8 mouse cellular contexts compared by ENCODE assay signal in the genomic region with DNA sequence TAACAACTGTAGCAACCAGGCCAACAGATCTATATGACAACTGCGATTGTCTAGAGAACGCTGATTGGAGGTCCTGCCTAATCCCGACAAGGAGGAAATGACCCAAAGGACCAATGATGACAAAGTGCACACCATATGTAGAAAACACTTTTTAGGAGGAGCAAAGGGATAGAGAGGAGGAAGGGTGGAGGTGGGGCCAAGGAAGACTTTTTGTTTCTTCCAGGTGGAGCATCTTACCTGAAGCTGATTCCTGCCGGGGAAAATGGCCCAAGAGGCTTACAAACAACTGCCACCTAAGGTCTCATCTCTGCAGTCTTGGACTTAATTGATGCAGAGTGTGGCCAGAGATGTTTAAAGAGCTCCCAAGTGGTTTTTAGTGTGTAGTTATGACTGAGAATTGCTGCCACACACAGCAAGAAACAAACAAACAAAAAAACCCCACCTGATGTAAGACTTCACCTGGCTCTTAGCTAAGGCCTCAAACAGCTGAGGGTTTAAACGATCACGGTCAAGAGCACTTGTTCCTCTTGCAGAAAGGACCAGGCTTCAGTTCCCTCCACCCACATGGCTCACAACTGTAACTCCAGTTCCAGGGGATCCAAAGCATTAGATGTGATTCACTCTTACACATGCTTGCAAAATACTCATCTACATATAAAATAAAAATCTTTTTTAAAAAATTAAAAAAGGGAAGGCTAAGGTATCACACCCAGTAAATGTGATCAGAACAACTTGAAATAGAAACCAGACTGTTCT. TPM values are rescaled to one million over a fixed set of nuclear protein-coding genes. Genes with fewer than 3 reads are reported as not detected.
DNase-seq lines count a peak whose midpoint lies in the region; ATAC-seq and TF ChIP-seq lines count a peak whose summit lies in the region.

No protein-coding gene starts in this region.

- H3K27me3 ChIP-seq in heart, embryonic 13.5 days (replicated peaks), result no peaks in the 10 kb centered on the region
- no peaks in the 10 kb centered on the region for H3K27me3 ChIP-seq in G1E (ENCODE audit: insufficient read depth, low read length)
- H3K27me3 ChIP-seq in hindbrain, embryonic 10.5 days (ENCODE audit: insufficient read depth, poor library complexity, severe bottlenecking), result no peaks in the 10 kb centered on the region
- H3K27me3 ChIP-seq in midbrain, embryonic 12.5 days, result no peaks in the 10 kb centered on the region

- WGBS in heart, embryonic 13.5 days, result 71% methylated on average over 6 of the region's 6 CpGs
- WGBS in hindbrain, embryonic 10.5 days, result 75% methylated on average over 6 of the region's 6 CpGs
- 81% methylated on average over 6 of the region's 6 CpGs for WGBS in midbrain, embryonic 12.5 days

- H3K27ac ChIP-seq in heart, embryonic 13.5 days (replicated peaks), result peak overlapping the region; percentile 90
- peak overlapping the region; percentile 99 for H3K27ac ChIP-seq in hindbrain, embryonic 10.5 days
- H3K27ac ChIP-seq in midbrain, embryonic 12.5 days (replicated peaks), result peak overlapping the region; percentile 90

- peak overlapping the region; percentile 89 for H3K4me3 ChIP-seq in heart, embryonic 13.5 days
- H3K4me3 ChIP-seq in G1E (ENCODE audit: low read depth, low read length), result peak overlapping the region; percentile 99
- peak overlapping the region; percentile 93 for H3K4me3 ChIP-seq in hindbrain, embryonic 10.5 days
- peak overlapping the region; percentile 95 for H3K4me3 ChIP-seq in midbrain, embryonic 12.5 days

- H3K9ac ChIP-seq in heart, embryonic 13.5 days, result peak overlapping the region; percentile 99
- H3K9ac ChIP-seq in midbrain, embryonic 12.5 days (replicated peaks), result peak overlapping the region; percentile 97

- H3K9me3 ChIP-seq in heart, embryonic 13.5 days, result no peaks in the 10 kb centered on the region
- no peaks in the 10 kb centered on the region for H3K9me3 ChIP-seq in G1E (replicated peaks)
- H3K9me3 ChIP-seq in hindbrain, embryonic 10.5 days, result no peaks in the 10 kb centered on the region
- no peaks in the 10 kb centered on the region for H3K9me3 ChIP-seq in midbrain, embryonic 12.5 days

- TF ChIP-seq CTCF in G1E (IDR thresholded peaks at IDR 0.05; ENCODE audit: low read depth, low read length), result no peak

- peaks cover 21% of the 10 kb centered on the region for H3K36me3 ChIP-seq in heart, embryonic 13.5 days
- peaks cover 24% of the 10 kb centered on the region for H3K36me3 ChIP-seq in G1E (replicated peaks)
- peaks cover 25% of the 10 kb centered on the region for H3K36me3 ChIP-seq in hindbrain, embryonic 10.5 days
- peaks cover 7% of the 10 kb centered on the region for H3K36me3 ChIP-seq in midbrain, embryonic 12.5 days

- no peak for DNase-seq in heart, postnatal 14 days
- DNase-seq in G1E (ENCODE audit: low spot score), result no peak
- no peak for DNase-seq in hindbrain, embryonic 10.5 days (ENCODE audit: low spot score)
- no peak for DNase-seq in gastrocnemius, postnatal 14 days
- DNase-seq in spleen, adult 12 weeks (ENCODE audit: low spot score), result no peak
- no peak for DNase-seq in thymus, postnatal 4 days

- H3K4me1 ChIP-seq in heart, embryonic 13.5 days, result peaks cover 40% of the 10 kb centered on the region
- H3K4me1 ChIP-seq in G1E (ENCODE audit: insufficient read depth, low read depth, low read length), result peaks cover 54% of the 10 kb centered on the region
- H3K4me1 ChIP-seq in hindbrain, embryonic 10.5 days (replicated peaks), result peaks cover 43% of the 10 kb centered on the region
- peaks cover 34% of the 10 kb centered on the region for H3K4me1 ChIP-seq in midbrain, embryonic 12.5 days

- no peak for ATAC-seq in heart, embryonic 13.5 days (ENCODE audit: extremely low read depth, insufficient number of reproducible peaks, low FRiP score, low TSS enrichment)
- ATAC-seq in G1E (ENCODE audit: extremely low read depth, insufficient number of reproducible peaks, low FRiP score, poor library complexity, severe bottlenecking), result no peak
- no peak for ATAC-seq in midbrain, embryonic 12.5 days (ENCODE audit: low FRiP score, low read depth)

- H3K4me2 ChIP-seq in heart, embryonic 13.5 days, result peak overlapping the region; percentile 72
- peak overlapping the region; percentile 62 for H3K4me2 ChIP-seq in midbrain, embryonic 12.5 days (replicated peaks)

- intact Hi-C loops in heart, postnatal 14 days (cut with DNase I), result loop anchor here (10.0 kb wide), 1 partner anchor 301 kb away; no protein-coding TSS in a partner anchor
- intact Hi-C loops in gastrocnemius, postnatal 14 days (cut with DNase I; ENCODE audit: low total_unique reads), result no loop called here

RNA-seq across cellular contexts. Expression of gene Hint1, which starts 0.7 kb away (rescaled TPM):
- polyA plus RNA-seq in heart, embryonic 13.5 days (2015; fragmentation: Nextera tagmentation; extraction: Ambion mirVana), result 637 and 710 TPM in 2 replicates
- total RNA-seq in heart, postnatal 14 days (2021), result 100 to 1,000 TPM; 259 to 264 TPM
- total RNA-seq in G1E (2014; fragmentation: Nextera tagmentation) (132 and 141 TPM in 2 replicates), G1E (2017) (406 and 564 TPM in 2 replicates)
- polyA plus RNA-seq in G1E (2012), result 1,038 and 1,134 TPM in 2 replicates
- polyA plus RNA-seq in hindbrain, embryonic 10.5 days (2016; fragmentation: Nextera tagmentation; extraction: Ambion mirVana), result 626 and 627 TPM in 2 replicates
- 664 and 700 TPM in 2 replicates for polyA plus RNA-seq in midbrain, embryonic 12.5 days (2016; fragmentation: Nextera tagmentation; extraction: Ambion mirVana)
- 100 to 1,000 TPM; 192 to 195 TPM for total RNA-seq in gastrocnemius, postnatal 14 days (2021)

RNA-seq across cellular contexts. Expression of gene Lyrm7, which starts 4.8 kb away (rescaled TPM):
- 12.2 and 17.2 TPM in 2 replicates for polyA plus RNA-seq in heart, embryonic 13.5 days (2015; fragmentation: Nextera tagmentation; extraction: Ambion mirVana)
- 10 to 100 TPM; 28.0 to 29.4 TPM for total RNA-seq in heart, postnatal 14 days (2021)
- total RNA-seq in G1E (2014; fragmentation: Nextera tagmentation) (8.3 and 9.9 TPM in 2 replicates), G1E (2017) (0.23 and 2.5 TPM in 2 replicates)
- polyA plus RNA-seq in G1E (2012), result 0.21 and 0.51 TPM in 2 replicates
- 3.0 and 5.2 TPM in 2 replicates for polyA plus RNA-seq in hindbrain, embryonic 10.5 days (2016; fragmentation: Nextera tagmentation; extraction: Ambion mirVana)
- polyA plus RNA-seq in midbrain, embryonic 12.5 days (2016; fragmentation: Nextera tagmentation; extraction: Ambion mirVana), result 8.9 TPM in 2 replicates
- 10 to 100 TPM; 17.3 to 20.6 TPM for total RNA-seq in gastrocnemius, postnatal 14 days (2021)

RNA-seq across cellular contexts. Expression of gene Gpx3, which starts 36.7 kb away (rescaled TPM):
- 1,129 and 1,294 TPM in 2 replicates for polyA plus RNA-seq in heart, embryonic 13.5 days (2015; fragmentation: Nextera tagmentation; extraction: Ambion mirVana)
- total RNA-seq in heart, postnatal 14 days (2021), result 100 to 1,000 TPM in 1 of 2 experiments, 10 to 100 TPM in 1; 93.6 to 153 TPM
- total RNA-seq in G1E (2014; fragmentation: Nextera tagmentation) (not detected in 2 replicates), G1E (2017) (not detected in 2 replicates)
- polyA plus RNA-seq in G1E (2012), result not detected in 2 replicates
- polyA plus RNA-seq in hindbrain, embryonic 10.5 days (2016; fragmentation: Nextera tagmentation; extraction: Ambion mirVana), result 108 and 121 TPM in 2 replicates
- 36.1 and 39.7 TPM in 2 replicates for polyA plus RNA-seq in midbrain, embryonic 12.5 days (2016; fragmentation: Nextera tagmentation; extraction: Ambion mirVana)
- total RNA-seq in gastrocnemius, postnatal 14 days (2021), result 10 to 100 TPM; 19.0 to 22.6 TPM

Comparison
In these comparisons a context has a peak if more than half of its experiments do, and no peak if none do; other contexts are left out.
1. RNA of gene Gpx3, which starts 36.7 kb away (polyA plus RNA-seq): 1,129 to 1,294 TPM in heart, embryonic 13.5 days, 108 to 121 TPM in hindbrain, embryonic 10.5 days and 36.1 to 39.7 TPM in midbrain, embryonic 12.5 days; not detected in G1E; every median in the first group is over 10 times any median in the second.
2. Peak in every context shown above with its lines, with median percentiles within 50 percentile points of each other: H3K27ac ChIP-seq and H3K4me3 ChIP-seq.